Mouse (Mus musculus) G1E (cell line): ENCODE measurements at regions not wholly inside any gene's neighbourhood (a gene's known extent, or its start where the extent isn't known, plus 50 kb on each side); places are given as distances from the start of the nearest gene placed in this dataset.

ENCODE experiments used
- CTCF ChIP-seq: IDR thresholded peaks from 2 replicates; pipeline ENCODE4 v1.5.1; 2012; ENCODE audit warnings: low read depth, low read length, inconsistent platforms, mixed read lengths
- GATA1 ChIP-seq: IDR thresholded peaks from 2 replicates; pipeline ENCODE4 v1.6.1; 2012; ENCODE audit warnings: borderline replicate concordance, low read length, inconsistent platforms, mixed read lengths

GRCm38 (mm10) chr16:95204507-95204906 lies 52.9 kb upstream of the Kcnj15 start:
- TF ChIP-seq CTCF, result no peak
- TF ChIP-seq GATA1, result no peak
